Mouse (Mus musculus) kidney, adult 11 months (tissue): ENCODE results near the gene Cog7.

Experiments used
- DNase-seq: peaks from one replicate; pipeline ENCODE4 v3.0.0; 2022

Gene Cog7

DNA sequence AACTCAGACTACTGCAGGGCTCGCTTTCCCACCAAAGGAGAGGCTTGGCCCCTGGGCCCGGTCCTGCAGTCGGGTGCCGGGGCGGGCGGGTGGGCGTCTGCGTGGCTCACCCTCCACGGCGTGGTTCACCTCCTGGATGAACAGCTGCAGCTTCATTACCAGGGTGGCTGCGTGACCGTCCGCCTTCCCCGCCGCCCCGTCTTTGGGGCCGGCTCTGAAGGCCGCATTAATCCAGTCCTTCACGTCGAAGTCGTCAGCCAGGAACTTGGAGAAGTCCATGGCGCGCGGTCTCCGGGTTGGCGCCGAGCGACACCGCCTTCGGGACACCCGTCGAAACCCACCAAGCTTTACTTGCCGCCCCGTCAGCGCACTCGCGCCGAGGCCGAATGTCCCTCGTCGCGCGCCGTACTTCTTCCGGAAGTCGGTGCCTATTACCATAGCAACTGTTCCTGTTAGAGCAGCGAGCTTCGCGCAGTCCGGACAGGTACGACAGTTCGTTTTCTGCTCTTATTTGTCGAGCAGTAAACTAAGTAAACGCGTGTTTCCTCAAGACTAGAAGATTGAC, at the start of gene Cog7:
Cog7 (minus strand) TSS at position 405 of the 565 bp plus-strand sequence.
- peak; percentile 87 for DNase-seq

DNA sequence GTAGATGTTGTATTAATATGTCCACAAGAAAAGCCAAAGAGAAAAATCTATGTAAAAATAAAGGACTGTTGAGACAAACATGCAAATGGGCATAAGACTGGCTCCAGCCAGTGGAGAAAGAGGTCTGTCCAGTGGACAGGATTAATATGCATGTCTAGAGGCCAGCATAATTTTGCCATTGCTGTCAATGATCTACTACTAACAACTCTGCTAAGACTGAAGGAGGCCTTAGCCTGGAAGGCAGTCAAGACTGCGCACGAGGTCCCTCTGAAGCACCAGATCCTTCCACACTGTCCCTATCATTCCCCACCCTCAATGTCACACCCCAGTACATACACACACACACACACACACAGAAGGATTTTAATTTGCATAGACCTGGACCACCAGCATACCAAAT, 40.6 kb upstream of the Cog7 start:
- peak; percentile 71 for DNase-seq

DNA sequence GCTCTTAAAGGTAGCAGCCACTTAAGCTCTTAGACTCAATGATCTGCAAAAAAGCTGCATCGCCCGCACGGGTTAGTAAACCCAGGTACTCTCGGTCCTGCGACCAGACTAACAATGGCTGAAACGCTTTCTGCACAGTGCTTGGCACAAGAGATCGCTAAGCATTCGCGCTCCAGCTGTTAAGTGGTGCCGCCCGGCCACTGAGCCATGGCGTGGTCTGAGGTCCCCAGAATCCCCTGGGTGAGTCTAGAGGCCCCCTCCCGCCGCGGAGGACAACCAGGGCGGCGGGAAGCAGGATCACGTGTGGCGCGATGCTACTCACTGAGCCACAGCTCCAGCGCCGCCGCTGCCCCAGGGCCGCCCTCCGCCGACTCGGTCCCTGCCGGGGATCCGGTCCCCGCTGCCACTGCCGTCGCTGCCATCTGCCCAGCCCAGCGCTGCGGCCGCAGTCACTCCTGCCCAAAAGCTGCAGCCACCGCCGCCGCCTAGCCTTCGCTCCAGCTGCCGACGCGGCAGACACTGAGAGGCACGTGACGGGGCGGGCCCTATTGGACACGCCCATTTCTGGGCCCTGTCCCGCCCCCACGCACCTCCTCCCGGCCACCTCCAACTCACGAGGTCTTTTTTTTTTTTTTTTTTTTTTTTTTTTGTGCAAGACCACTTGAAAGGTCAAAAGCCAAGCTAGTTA, 39.3 kb upstream of the Cog7 start, which contains the start of gene Gga2:
Gga2 (minus strand) TSS at position 556 of the 688 bp plus-strand sequence.
- DNase-seq = peak; percentile 89

DNA sequence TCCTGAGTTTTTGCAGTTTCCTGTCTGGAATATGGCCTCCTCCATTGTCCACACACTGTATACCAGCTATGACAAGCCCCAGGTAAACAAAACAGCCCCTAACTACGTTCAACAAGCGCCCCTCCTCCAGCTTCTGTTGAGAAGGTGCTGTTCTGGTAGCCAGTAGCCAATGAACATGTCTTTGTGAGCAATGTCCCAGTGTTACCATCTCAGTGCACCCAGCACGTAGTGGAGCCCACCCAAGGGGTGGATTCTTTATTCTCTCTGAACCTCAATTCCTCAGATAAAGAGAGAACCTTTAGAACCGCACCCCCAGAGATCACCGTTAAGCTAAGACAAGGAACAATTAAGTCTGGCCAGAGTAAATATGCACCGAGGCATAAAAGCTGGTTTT, 38.8 kb upstream of the Cog7 start:
- DNase-seq = no peak

DNA sequence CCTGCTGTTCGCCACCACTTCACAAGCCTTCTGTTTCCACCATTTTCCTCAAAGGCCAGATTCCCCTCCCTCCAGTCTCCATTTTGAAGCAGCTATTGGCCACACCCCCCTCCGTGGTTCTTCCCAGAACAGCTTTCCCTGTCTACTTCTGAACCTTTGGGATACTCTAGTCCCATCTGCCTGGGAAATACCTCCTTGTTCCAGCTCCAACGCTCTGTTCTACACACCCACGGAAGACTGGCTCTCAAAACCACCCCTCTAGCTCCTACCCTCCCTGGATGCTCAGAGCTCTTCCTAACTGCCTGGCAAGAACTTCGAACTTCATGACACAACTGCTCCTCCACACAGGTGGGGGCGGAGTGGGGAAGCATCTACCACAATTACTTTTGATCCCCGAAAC, 37.5 kb upstream of the Cog7 start:
- no peak for DNase-seq

DNA sequence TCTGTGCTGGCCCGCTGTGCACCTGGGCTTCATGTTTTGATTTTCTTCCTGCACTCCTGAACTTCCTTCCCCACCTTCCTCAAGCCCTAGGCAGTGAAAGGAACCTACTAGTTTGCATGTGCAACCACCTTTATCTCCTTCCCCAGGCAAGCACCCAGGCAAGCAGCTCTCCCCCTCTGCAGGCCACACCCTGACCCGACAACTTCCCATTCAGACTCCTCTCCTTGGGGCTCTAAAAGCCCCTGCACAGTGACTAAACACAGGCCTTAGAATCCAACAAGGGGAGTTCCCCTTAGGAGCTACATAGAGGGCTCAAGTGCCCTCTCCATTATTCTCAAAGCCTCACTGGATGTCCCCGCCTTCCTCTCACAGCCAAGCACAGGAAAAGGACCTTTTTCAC, 36.7 kb upstream of the Cog7 start:
- DNase-seq = no peak

DNA sequence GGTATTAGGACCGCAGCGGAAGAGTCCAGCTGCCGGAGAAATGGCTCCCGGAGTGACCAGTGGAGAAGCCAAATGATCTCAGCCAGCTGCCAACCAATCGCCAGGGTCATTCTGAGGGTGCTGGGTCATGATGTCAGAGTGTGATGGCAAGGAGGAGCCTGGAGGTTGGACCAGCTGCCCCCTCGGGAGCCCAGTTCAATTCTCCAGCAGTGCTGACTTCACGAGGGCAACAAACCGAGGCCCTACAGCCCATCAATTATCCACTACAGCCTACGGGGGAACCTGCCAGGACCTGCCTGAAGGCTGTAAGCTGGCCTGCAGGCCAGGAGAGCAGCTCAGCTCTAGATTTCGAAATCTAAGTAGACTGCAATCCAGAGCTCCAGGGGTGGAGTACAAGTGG, 34.2 kb upstream of the Cog7 start:
- peak; percentile 70 for DNase-seq

DNA sequence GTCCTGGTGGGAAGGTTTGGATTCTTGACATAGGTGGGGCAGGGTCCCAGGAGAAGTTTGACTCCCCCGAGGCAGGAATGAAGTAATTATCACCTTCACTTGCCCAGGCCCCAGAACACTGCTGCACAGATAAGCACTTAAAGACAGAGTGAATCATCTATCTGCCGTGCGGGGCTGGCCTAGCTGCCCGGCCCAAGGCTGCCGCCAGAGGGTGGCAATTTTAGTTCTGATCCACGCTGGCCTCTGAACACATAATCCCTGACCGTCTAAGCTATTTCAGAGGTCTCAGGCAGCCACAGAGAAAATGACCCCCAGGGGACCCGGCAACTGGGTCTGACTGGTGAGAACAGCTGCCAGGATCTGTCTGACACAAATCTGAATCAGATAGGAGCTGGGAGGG, 33.6 kb upstream of the Cog7 start:
- peak; percentile 37 for DNase-seq

DNA sequence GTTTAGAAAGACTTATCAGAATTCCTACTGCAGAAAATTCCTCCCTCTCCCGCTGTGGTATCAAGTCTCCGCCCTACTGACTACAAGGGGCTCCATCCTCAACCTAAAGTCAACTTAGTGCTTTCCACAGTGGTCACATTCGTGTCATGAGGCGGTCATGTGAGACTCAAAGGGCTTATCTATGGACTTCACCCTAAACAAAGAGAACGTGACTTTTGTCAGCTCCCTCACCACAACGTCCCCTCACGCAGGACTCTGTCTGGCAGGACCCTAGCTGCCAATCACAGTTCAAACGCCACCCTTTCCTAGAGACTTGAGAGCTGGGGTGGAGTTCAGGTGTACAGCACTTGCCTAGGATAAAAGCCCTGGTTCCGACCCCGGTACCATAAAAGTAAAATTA, 31.4 kb upstream of the Cog7 start:
- DNase-seq = no peak

DNA sequence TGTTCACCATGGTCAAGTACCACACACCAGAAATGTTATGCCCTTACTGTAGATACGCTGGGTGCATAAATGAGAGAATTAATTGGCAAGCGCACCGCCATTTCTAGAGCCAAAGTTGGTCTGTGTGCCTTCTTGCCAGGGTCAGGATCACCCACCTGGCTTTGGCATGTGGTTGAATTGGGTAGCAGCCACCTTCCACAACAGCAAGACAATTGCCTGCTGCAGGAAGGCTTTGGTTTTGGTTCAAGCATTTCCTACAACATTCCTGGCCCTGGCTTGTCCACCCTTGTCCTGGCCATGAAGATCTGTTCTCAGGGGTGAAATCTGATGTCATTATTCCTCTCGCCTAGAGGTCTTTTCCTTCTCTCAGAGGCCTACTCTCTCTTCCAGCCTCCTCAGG, 30.9 kb upstream of the Cog7 start:
- no peak for DNase-seq

DNA sequence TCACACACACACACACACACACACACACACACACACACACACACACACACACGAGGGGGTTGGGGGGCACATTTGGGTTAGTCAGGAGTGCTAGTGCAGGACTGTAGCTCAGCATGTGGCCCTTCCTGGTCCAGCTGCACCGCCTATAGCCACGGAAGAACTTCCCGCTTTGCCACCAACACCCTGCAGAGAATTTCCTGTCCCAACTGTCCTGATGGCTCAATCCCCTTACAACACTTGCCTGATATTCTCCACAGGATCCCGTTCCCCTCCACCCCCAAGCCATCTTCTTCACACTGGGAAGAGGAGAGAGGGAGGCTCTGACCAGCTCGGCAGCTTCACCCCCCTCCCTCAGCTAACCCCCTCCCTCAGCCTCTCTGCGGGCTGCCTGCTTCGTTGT, 18.9 kb upstream of the Cog7 start:
- DNase-seq = no peak

DNA sequence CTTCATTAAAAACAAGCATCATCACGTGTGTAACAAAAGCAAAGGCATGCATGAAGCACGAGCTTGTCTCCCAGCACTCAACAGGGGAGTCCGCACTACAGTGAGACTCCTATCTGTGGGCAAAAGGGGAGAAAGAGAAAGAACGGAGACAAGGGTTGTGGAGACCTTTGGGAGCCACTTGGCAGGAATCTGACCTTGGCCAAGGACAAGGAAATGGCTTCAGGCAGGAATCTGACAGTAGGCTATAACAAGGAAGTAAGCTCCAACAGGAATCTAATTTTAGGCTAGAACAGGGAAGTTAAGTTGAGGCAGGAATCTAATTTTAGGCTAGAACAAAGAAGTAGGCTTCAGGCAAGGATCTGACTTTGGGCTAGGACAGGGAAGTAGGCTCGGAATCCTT, 14.4 kb upstream of the Cog7 start:
- no peak for DNase-seq

DNA sequence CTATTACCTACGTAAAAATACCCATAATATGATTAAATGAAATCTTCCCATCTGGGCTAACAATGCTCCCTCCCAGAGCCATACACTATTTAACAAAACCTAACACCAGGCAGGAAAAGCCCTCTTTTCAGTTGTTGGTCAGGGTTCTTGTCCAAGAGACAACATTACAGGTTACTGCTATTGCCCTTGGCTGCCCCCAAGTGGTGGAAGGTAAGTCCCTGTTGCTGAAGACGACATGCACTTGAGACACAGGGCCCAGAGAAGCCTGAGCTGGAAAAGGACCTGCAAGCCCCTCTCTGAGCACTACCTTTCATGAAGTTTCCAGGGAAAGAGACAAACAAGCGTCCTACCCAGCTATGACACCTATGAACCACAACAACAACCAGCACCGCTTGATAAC, 6.5 kb downstream of the Cog7 start:
- DNase-seq = peak; percentile 30

DNA sequence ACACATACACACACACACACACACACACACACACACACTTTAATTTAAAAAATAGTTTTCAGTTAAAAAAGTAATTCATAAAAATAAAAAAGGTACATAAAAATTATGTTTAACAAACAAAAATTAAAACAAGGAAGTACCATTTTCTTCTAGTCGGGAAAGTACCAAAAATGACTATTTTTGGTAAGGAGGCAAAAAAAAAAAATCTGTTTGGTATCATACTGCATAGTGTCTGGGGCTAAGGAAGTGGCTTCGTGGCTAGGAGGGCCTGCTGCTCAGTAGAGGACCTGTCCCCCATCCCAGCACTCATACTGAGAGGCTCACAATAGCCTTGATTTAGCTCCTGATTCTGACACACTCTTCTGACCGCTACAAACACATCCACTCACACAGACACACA, 9.8 kb downstream of the Cog7 start:
- DNase-seq = no peak

DNA sequence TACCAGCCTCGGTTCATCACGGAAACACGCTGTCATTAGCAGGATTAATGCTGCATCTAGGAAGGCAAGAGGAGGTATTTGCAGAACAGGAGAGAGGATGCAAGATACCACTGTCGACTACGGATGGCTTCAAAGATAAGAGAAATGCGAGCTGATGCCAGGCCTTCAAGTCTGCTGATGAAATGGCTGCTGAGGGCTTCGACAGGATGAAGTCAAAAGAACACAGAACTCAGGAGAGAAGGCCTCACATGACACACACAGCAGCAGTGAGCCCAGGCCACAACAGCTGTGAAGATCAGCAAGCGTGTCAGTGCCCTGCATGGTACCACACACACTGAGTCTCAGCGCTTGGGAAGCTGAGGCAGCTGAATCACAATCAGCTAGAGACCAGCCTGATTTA, 11.3 kb downstream of the Cog7 start:
- DNase-seq = no peak

DNA sequence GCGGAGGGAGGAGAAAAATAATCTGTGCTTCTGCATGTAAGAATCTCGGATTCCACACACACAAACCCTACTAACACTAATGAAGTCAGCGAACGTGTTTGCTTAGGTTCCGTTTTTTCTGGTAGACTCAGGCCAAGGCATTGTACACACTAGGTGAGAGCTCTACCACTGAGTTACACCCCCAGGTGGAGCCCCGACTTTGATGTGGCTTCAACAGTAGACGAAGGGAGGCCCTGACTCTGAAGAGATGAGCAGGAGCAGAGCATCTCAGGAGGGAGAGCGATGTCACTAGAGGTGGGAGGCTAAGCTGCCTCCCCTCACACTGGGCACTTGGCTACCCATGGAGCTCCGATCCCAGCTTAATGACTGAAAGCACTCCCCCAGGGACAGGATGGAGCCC, 12.7 kb downstream of the Cog7 start:
- no peak for DNase-seq

DNA sequence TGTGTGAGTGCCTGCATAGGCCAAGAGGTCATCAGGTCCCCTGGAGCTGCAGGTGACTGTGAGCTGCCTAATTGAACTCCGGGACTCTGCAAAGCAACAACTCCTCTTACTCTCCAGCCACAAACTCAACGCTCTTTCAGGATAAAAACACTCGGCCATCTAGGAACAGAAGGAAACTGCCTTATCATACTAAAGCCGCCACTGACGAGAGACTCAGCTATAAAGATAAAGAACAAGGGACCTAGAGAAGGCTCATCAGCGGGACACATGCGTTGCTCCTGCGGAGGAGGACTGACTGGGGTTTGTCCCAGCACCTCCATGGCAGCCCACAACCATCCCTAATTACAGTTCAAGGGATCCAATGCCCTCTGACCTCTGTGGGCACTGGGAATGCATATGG, 13.3 kb downstream of the Cog7 start:
- DNase-seq = no peak

DNA sequence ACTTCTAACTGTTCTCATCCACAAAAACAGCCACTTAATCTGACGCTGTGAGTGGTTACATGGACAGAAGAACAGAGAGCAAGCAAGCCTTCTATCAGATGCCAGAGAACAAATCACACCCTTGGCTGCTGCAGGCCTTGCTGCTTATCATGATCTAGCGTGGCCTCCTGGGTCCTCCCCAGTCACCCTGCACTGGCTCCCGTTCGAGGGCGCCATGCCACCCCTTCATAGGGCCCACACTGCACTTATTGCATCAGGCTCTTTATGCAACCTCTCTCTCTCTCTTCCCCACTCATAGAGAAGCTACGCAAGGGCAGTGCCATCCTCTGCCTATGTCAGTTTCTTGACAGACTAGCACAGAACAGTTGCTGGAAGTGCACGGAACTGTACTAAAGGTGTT, 15.3 kb downstream of the Cog7 start:
- DNase-seq = no peak

DNA sequence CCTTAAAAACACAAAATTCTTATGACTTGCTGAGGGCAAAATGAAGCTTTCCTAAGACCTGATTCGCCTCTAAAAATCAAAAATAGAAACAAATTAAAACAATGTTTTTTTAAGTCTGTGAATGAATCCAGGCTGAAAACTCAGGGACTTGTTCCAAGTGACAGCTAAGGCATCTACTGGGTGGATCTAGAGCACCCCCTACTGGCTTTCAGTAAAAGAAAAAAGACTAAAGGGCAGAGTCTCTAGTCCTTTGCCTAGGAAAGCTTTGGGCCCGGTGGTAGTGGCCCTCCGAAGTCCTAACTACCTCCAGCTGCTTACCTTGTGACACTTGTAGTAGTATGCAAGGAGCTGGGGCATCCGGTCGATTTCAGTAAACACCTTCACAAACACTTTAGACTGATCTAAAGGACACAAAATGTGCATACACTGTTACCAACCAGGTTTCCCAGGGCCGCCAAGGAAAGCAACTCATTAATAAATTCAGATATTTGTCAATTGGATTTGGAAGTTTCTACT, 17.6 kb downstream of the Cog7 start:
- peak; percentile 24 for DNase-seq

DNA sequence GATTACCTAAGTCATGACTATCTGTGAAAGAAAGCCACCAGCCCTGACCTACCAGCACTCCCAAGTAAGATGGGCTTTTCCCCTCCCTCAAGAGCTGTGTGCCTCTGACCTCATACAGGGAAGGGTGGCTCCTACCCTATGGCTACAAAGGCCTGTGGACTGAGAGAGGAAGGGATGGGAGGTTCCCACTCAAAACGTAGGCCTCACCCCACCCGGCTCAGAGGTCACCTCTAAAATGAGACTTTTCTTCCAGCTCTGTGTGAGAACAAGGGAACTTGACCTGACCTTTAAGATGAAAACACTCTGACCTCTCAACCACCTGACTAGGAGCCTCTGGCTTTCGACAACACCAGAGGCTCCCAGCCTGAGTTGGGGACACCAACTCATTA, 18.9 kb downstream of the Cog7 start:
- no peak for DNase-seq

DNA sequence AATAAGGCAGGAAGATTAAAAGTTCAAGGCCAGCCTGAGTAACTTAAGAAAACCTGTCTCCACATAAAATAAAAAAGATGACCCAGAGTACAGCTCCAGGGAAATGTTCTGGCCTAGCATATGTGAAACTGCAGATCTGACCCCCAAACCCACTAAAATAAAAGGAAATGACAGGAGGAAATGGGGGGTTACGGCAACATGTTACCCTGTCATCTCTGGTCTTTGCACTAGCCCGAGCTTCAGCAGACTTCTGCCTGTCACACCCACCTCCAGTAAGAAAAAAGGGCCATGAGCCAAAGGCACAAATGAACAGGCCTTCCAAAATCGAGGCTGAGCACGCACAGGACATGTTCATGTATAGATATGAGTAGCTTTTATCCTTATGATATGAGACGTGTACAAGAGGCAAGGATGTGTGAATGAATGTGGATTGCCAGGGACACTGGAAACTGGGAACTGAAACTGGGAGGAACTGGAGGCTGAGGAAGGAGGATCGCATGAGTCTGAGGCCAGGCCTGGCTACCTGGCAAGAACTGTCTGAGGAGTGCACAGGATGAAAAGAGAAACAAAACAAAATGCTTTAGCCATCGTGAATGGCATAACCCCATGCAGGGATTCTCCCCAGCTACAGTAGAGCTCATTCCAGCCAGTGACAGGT, 19.5 kb downstream of the Cog7 start:
- DNase-seq = no peak

DNA sequence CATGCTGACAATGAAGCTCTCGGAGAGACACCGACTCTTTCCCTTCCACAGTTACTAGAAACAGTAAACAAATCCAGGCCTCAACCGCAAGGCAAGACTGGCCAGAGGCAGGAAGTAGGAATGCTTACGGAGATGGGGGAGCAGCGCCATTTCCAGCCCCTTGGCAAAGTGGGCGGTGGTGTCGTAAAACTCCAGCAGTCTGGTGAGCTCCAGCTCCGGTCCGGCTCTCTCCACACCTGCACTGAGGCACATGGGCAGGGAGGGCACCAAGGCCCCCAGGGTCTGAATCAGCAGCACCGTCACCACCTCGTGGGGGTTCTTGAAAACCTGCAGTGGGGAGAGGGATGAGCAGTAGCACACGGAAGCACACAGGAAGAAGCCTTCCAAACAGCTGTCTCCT, 25.7 kb downstream of the Cog7 start:
- DNase-seq = no peak

DNA sequence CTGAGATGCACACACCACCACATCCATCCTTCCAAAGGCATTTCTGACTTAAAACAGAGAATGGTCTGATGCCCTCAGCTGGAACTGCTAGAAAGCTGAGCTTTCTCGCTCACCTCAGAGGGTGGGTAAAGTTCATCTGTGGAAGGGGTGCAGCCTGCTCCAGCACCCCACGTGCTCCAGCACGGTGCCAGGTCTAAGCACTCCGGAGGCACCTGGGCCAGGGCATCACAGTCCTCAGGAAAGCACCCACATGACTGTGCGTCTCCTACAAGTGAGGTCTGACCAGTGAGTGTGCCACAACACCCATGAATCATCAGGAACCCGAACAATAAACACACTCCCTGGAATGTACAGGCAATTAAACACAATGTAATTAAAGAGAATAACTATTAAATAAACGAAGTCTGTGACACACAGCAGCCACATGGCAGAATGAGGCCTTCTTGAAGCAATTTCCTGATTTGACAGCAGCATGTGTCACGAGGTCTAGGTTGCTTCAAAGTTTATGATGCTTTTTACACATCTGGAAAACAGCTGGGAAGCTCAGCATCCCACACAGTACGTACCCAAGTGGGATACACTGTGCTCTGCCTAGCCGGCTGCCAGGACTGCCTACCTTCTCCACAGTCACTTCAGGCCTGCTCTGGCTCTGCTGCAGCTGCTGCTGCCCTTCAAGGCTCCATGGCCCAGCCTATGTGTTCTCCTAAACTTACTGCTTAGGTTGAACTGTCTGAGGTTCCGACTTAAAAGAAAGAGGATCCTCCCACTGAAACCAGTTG, 26.4 kb downstream of the Cog7 start:
- DNase-seq = peak; percentile 34

DNA sequence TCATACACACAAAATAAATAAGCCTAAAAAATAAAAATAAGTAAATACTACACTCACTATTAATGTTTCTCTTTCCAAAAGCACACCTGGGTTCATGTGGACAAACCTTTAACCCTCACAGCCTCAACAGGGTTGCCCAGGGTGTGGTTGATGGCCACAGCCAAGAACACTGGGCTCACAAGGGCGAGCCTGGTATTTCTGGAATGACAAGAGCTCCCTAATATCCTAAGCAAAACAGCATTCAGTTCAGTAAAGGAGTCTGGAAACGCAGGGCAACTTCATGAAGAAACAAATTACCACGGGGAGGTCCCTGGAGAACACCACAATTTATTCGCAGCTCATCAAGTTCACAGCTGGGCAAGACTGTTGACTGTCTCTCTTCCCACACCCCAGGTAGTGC, 34.0 kb downstream of the Cog7 start:
- DNase-seq = no peak
